Mouse (Mus musculus) urinary bladder, postnatal 25 days (tissue): ENCODE measurements around the gene Psmc3ip.
"Not testable (repeated sequence)": the region's sequence is repeated elsewhere in the genome, so short reads cannot be mapped to it uniquely, and the experiment has no call there.

Source experiments
- DNase-seq: peaks from one replicate; pipeline ENCODE4 v3.0.0; 2022; ENCODE audit warnings: low spot score

The Psmc3ip gene

GRCm38 (mm10) chr11:101095314-101096024, at the start of gene Psmc3ip:
Gene Psmc3ip (minus strand): TSS chr11:101095436.
- DNase-seq: peak; percentile 92

- DNase-seq: no peak
Measured at GRCm38 (mm10) chr11:101143338-101144225, 48.3 kb upstream of the Psmc3ip start.

- no peak for DNase-seq
Measured at GRCm38 (mm10) chr11:101142215-101142967, 47.2 kb upstream of the Psmc3ip start.

- no peak for DNase-seq
Measured at GRCm38 (mm10) chr11:101141088-101141487, 45.9 kb upstream of the Psmc3ip start.

- no peak for DNase-seq
Measured at GRCm38 (mm10) chr11:101140164-101140819, 45.1 kb upstream of the Psmc3ip start.

- DNase-seq: peak; percentile 35
Measured at GRCm38 (mm10) chr11:101138536-101139181, 43.4 kb upstream of the Psmc3ip start.

- no peak for DNase-seq
Measured at GRCm38 (mm10) chr11:101137000-101137399, 41.8 kb upstream of the Psmc3ip start.

- no peak for DNase-seq
Measured at GRCm38 (mm10) chr11:101134217-101134865, 39.1 kb upstream of the Psmc3ip start.

GRCm38 (mm10) chr11:101133037-101133436, 37.8 kb upstream of the Psmc3ip start:
- no peak for DNase-seq

- DNase-seq: no peak
Measured at GRCm38 (mm10) chr11:101131701-101132100, 36.5 kb upstream of the Psmc3ip start.

- DNase-seq: no peak
Measured at GRCm38 (mm10) chr11:101131187-101131586, 36.0 kb upstream of the Psmc3ip start.

- DNase-seq: no peak
Measured at GRCm38 (mm10) chr11:101130056-101130756, 35.0 kb upstream of the Psmc3ip start.

- DNase-seq: no peak
Measured at GRCm38 (mm10) chr11:101128996-101129577, 33.9 kb upstream of the Psmc3ip start.

- DNase-seq: no peak
Measured at GRCm38 (mm10) chr11:101127075-101127474, 31.8 kb upstream of the Psmc3ip start.

GRCm38 (mm10) chr11:101125008-101125407, 29.8 kb upstream of the Psmc3ip start:
- DNase-seq: not testable (repeated sequence)

- not testable (repeated sequence) for DNase-seq
Measured at GRCm38 (mm10) chr11:101124494-101124893, 29.3 kb upstream of the Psmc3ip start.

GRCm38 (mm10) chr11:101120545-101121188, 25.4 kb upstream of the Psmc3ip start:
- DNase-seq: no peak

- peak; percentile 99 for DNase-seq
Measured at GRCm38 (mm10) chr11:101119761-101120544, 24.7 kb upstream of the Psmc3ip start, which contains the start of the genes Retreg3 and Tubg1. Gene Retreg3 (minus strand): TSS chr11:101119893. Gene Tubg1 (plus strand): TSS chr11:101119938.
